Mouse (Mus musculus) liver, embryonic 16.5 days (tissue): ENCODE results near the gene Gfi1b. TPM values are rescaled to one million over a fixed set of nuclear protein-coding genes. Genes with fewer than 3 reads are reported as not detected.

ENCODE experiments used
- ATAC-seq: fragments of 200-750 bp; cut with Nextera tagmentation; 2 replicates; pipeline ENCODE4 v1.8.0; 2017; ENCODE audit warnings: low read depth, mild to moderate bottlenecking, moderate number of reproducible peaks, moderate library complexity
- H3K27ac ChIP-seq: fragments of 300-500 bp; sonication (generic); 2 replicates; pipeline ENCODE4 v1.5.1; 2014; ENCODE audit warnings: mild to moderate bottlenecking, low read length
- H3K27me3 ChIP-seq: fragments of 300-500 bp; sonication (generic); 2 replicates; pipeline ENCODE4 v1.6.1; 2014; ENCODE audit warnings: low read depth, low read length, mixed read lengths; ENCODE audit not compliant: control insufficient read depth, insufficient read depth
- H3K36me3 ChIP-seq: fragments of 300-500 bp; sonication (generic); 2 replicates; pipeline ENCODE4 v1.6.1; 2014; ENCODE audit warnings: mild to moderate bottlenecking; ENCODE audit not compliant: control insufficient read depth, insufficient read depth
- H3K4me1 ChIP-seq: fragments of 300-500 bp; sonication (generic); 2 replicates; pipeline ENCODE4 v1.6.1; 2014; ENCODE audit warnings: low read depth, low read length, mixed read lengths; ENCODE audit not compliant: control insufficient read depth
- H3K4me2 ChIP-seq: fragments of 300-500 bp; sonication (generic); 2 replicates; pipeline ENCODE4 v1.6.1; 2014; ENCODE audit warnings: low read depth, low read length, mixed read lengths
- H3K4me3 ChIP-seq: fragments of 300-500 bp; sonication (generic); 2 replicates; pipeline ENCODE4 v1.5.1; 2014; ENCODE audit warnings: low read depth, mild to moderate bottlenecking, low read length
- H3K9ac ChIP-seq: fragments of 300-500 bp; sonication (generic); 2 replicates; pipeline ENCODE4 v1.6.1; 2014; ENCODE audit warnings: low read depth, low read length
- H3K9me3 ChIP-seq: fragments of 300-500 bp; sonication (generic); replicated peaks from 2 replicates; pipeline ENCODE4 v1.6.1; 2016; ENCODE audit warnings: low read length; ENCODE audit not compliant: control insufficient read depth
- WGBS: fragments of 180-500 bp; shearing (Covaris S2); extraction: QIAGEN DNeasy Blood & Tissue Kit; methylation state at CpG from one replicate; pipeline ENCODE4 v1.1.7; 2014; ENCODE audit not compliant: insufficient replicate concordance; 5-methylcytosine and 5-hydroxymethylcytosine counted together
- microRNA-seq: library from miRNA; unstranded; fragments of <30 nt; microRNA quantifications from one replicate; pipeline ENCODE4, GENCODE M21; 2016
- polyA plus RNA-seq: library from polyadenylated mRNA; unstranded; fragments of >200 nt; fragmentation: Nextera tagmentation; extraction: Ambion mirVana; gene quantifications from 2 replicates; pipeline ENCODE4 v1.2.1, GENCODE M21; 2015

Gfi1b gene
- polyA plus RNA-seq, 1 experiment from 2014 or later = 88.7 TPM

GRCm38 (mm10) chr2:28563830-28564229, 58.0 kb downstream of the Gfi1b start:
- H3K36me3 ChIP-seq = peaks cover 3% of the 10 kb centered on the region
- H3K27ac ChIP-seq = no peak overlapping the region
- no peak for ATAC-seq

DNA sequence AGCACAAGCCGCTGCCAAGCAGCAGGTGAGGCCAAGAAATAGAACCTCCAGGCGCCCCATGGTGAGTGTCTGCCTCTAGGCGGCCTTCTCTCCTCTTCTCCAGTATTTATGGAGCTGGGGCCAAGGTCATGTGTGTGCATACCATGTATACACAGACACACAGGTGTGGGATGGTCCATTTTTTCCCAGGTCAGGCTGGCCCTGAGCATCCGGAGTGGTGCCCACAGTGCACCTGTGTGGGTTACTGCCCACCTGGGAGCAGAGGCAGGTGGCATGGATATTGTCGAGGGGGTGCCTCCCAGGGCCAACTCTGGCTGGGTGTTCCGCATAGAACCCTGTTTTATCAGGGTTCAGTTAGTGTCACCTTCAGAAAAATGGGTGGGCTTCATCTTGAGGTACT, 58.5 kb downstream of the Gfi1b start, which contains the start of gene Cel:
TSS of gene Cel (minus strand) at position 101 of the 400 bp plus-strand sequence.
- Histone ChIP-seq H3K9ac (no peak within 1 kb of the TSS), H3K9me3 (no peaks in the 10 kb centered on the region), H3K4me2 (no peak within 1 kb of the TSS), H3K4me3 (no peak within 1 kb of the TSS), H3K27ac (no peak within 1 kb of the TSS), H3K4me1 (no peaks in the 10 kb centered on the region), H3K27me3 (no peaks in the 10 kb centered on the region), H3K36me3 (peaks cover 3% of the 10 kb centered on the region)
- WGBS = 58% methylated on average over 6 of the region's 6 CpGs
- ATAC-seq = no peak

More at GRCm38 (mm10) chr2:28563830-28564229, 58.0 kb downstream of the Gfi1b start:
- Histone ChIP-seq H3K4me2 (no peak overlapping the region), H3K9me3 (no peaks in the 10 kb centered on the region), H3K27me3 (no peaks in the 10 kb centered on the region), H3K4me3 (no peak overlapping the region), H3K9ac (no peak overlapping the region), H3K4me1 (no peaks in the 10 kb centered on the region)

Small RNAs within 50 kb of the gene (microRNA-seq; reads per million reads assigned to microRNA genes)
- gene Gm22824 = not detected

Other genes with a start within 250 kb of the Gfi1b start
- gene Ppp1r26, start 175.2 kb downstream of the Gfi1b start, polyA plus RNA-seq = 0.06 and 0.14 TPM in 2 replicates
- not detected in 2 replicates for gene 1700007K13Rik, start 155.7 kb downstream of the Gfi1b start, polyA plus RNA-seq
- gene Mrps2, start 153.9 kb downstream of the Gfi1b start, polyA plus RNA-seq = 21.5 and 22.3 TPM in 2 replicates
- 0.28 and 0.70 TPM in 2 replicates for gene Gbgt1, start 125.1 kb downstream of the Gfi1b start, polyA plus RNA-seq
- 1.1 and 1.3 TPM in 2 replicates for gene Gm10134, start 115.9 kb downstream of the Gfi1b start, polyA plus RNA-seq
- 2.3 TPM in 2 replicates for gene Ralgds, start 108.9 kb downstream of the Gfi1b start, polyA plus RNA-seq
- 1.6 and 9.7 TPM in 2 replicates for gene Cel, start 58.6 kb downstream of the Gfi1b start, polyA plus RNA-seq
- 12.1 TPM in 2 replicates for gene Gtf3c5, start 38.2 kb downstream of the Gfi1b start, polyA plus RNA-seq
- 9.6 and 9.8 TPM in 2 replicates for gene Tsc1, start 19.2 kb upstream of the Gfi1b start, polyA plus RNA-seq
- gene Spaca9, start 77.7 kb upstream of the Gfi1b start, polyA plus RNA-seq = 2.8 and 3.3 TPM in 2 replicates
- gene Ak8, start 78.2 kb upstream of the Gfi1b start, polyA plus RNA-seq = 0.39 and 0.52 TPM in 2 replicates
- 3.9 and 4.3 TPM in 2 replicates for gene Gtf3c4, start 218.4 kb upstream of the Gfi1b start, polyA plus RNA-seq
- gene Ddx31, start 218.4 kb upstream of the Gfi1b start, polyA plus RNA-seq = 3.6 and 3.9 TPM in 2 replicates